Mouse (Mus musculus): ENCODE data around the gene Slc35b1.
A peak's percentile ranks its signal among the peaks of the same experiment; 100 is the strongest.

Gene Slc35b1

GRCm38 (mm10) chr11:95384319-95384972 lies at the start of gene Slc35b1:
TSS of gene Slc35b1 (plus strand) at chr11:95384692.
- DNase-seq (ENCODE audit: extremely low read depth, low read depth, low spot score) = peak; percentile 97

- peak; percentile 61 for DNase-seq (ENCODE audit: extremely low read depth, low read depth, low spot score)
Measured at GRCm38 (mm10) chr11:95336568-95337128, 47.8 kb upstream of the Slc35b1 start, which contains the start of gene Fam117a. TSS of gene Fam117a (plus strand) at chr11:95337018.

- DNase-seq (ENCODE audit: extremely low read depth, low read depth, low spot score) = no peak
Measured at GRCm38 (mm10) chr11:95337129-95337813, 47.2 kb upstream of the Slc35b1 start.

GRCm38 (mm10) chr11:95337846-95338342 lies 46.6 kb upstream of the Slc35b1 start:
- no peak for DNase-seq (ENCODE audit: extremely low read depth, low read depth, low spot score)

GRCm38 (mm10) chr11:95339471-95340021 lies 44.9 kb upstream of the Slc35b1 start:
- DNase-seq (ENCODE audit: extremely low read depth, low read depth, low spot score) = no peak

- no peak for DNase-seq (ENCODE audit: extremely low read depth, low read depth, low spot score)
Measured at GRCm38 (mm10) chr11:95340259-95340658, 44.2 kb upstream of the Slc35b1 start.

GRCm38 (mm10) chr11:95340664-95341063 lies 43.8 kb upstream of the Slc35b1 start:
- no peak for DNase-seq (ENCODE audit: extremely low read depth, low read depth, low spot score)

- DNase-seq (ENCODE audit: extremely low read depth, low read depth, low spot score) = peak; percentile 76
Measured at GRCm38 (mm10) chr11:95343180-95343579, 41.3 kb upstream of the Slc35b1 start.

- DNase-seq (ENCODE audit: extremely low read depth, low read depth, low spot score) = no peak
Measured at GRCm38 (mm10) chr11:95344181-95344580, 40.3 kb upstream of the Slc35b1 start.

GRCm38 (mm10) chr11:95350289-95350688 lies 34.2 kb upstream of the Slc35b1 start:
- no peak for DNase-seq (ENCODE audit: extremely low read depth, low read depth, low spot score)

- no peak for DNase-seq (ENCODE audit: extremely low read depth, low read depth, low spot score)
Measured at GRCm38 (mm10) chr11:95350960-95351359, 33.5 kb upstream of the Slc35b1 start.

GRCm38 (mm10) chr11:95352686-95353085 lies 31.8 kb upstream of the Slc35b1 start:
- DNase-seq (ENCODE audit: extremely low read depth, low read depth, low spot score) = no peak

- no peak for DNase-seq (ENCODE audit: extremely low read depth, low read depth, low spot score)
Measured at GRCm38 (mm10) chr11:95353226-95353625, 31.3 kb upstream of the Slc35b1 start.

- DNase-seq (ENCODE audit: extremely low read depth, low read depth, low spot score) = no peak
Measured at GRCm38 (mm10) chr11:95354228-95354944, 30.1 kb upstream of the Slc35b1 start.

- DNase-seq (ENCODE audit: extremely low read depth, low read depth, low spot score) = no peak
Measured at GRCm38 (mm10) chr11:95354945-95355660, 29.4 kb upstream of the Slc35b1 start.

- DNase-seq (ENCODE audit: extremely low read depth, low read depth, low spot score) = no peak
Measured at GRCm38 (mm10) chr11:95355661-95356011, 28.9 kb upstream of the Slc35b1 start.

- no peak for DNase-seq (ENCODE audit: extremely low read depth, low read depth, low spot score)
Measured at GRCm38 (mm10) chr11:95356039-95356438, 28.5 kb upstream of the Slc35b1 start.

- DNase-seq (ENCODE audit: extremely low read depth, low read depth, low spot score) = no peak
Measured at GRCm38 (mm10) chr11:95356469-95357273, 27.8 kb upstream of the Slc35b1 start.

- no peak for DNase-seq (ENCODE audit: extremely low read depth, low read depth, low spot score)
Measured at GRCm38 (mm10) chr11:95358263-95358662, 26.2 kb upstream of the Slc35b1 start.

GRCm38 (mm10) chr11:95364388-95364787 lies 20.1 kb upstream of the Slc35b1 start:
- DNase-seq (ENCODE audit: extremely low read depth, low read depth, low spot score) = no peak
